ENCODE assay signal across 36 mouse cellular contexts in genomic region chr5:103702527-103702926, GRCm38 (mm10). TPM values are rescaled to one million over a fixed set of nuclear protein-coding genes. Genes with fewer than 3 reads are reported as not detected.
DNase-seq lines count a peak whose midpoint lies in the region; ATAC-seq and TF ChIP-seq lines count a peak whose summit lies in the region.
"Had no signal": no experiment of that assay in that cellular context is flagged by ENCODE, and none has a peak within 500 bp of the region (broad histone marks: within the 10 kb centered on the region; RNA-seq: fewer than 3 reads in every experiment).

No protein-coding gene starts in this region.

- WGBS in liver, embryonic 15.5 days (ENCODE audit: insufficient replicate concordance) = 35% methylated on average over 6 of the region's 6 CpGs
- WGBS in liver, embryonic 11.5 days = 60% methylated on average over 6 of the region's 6 CpGs

- no peaks in the 10 kb centered on the region for H3K4me1 ChIP-seq in liver, embryonic 15.5 days (replicated peaks)
- no peaks in the 10 kb centered on the region for H3K4me1 ChIP-seq in liver, embryonic 11.5 days (replicated peaks; ENCODE audit: control insufficient read depth, insufficient read depth, low read length)
- peaks cover 12% of the 10 kb centered on the region for H3K4me1 ChIP-seq in G1E (ENCODE audit: insufficient read depth, low read depth, low read length)
- H3K4me1 ChIP-seq: lung, embryonic 15.5 days had no signal

- no peak overlapping the region for H3K4me2 ChIP-seq in liver, embryonic 15.5 days
- H3K4me2 ChIP-seq in liver, embryonic 11.5 days = no peak overlapping the region
- H3K4me2 ChIP-seq: embryonic facial prominence, embryonic 12.5 days; heart, embryonic 15.5 days; hindbrain, embryonic 14.5 days; lung, embryonic 15.5 days had no signal

- H3K27me3 ChIP-seq in liver, embryonic 15.5 days = peaks cover 16% of the 10 kb centered on the region
- H3K27me3 ChIP-seq in liver, embryonic 11.5 days (replicated peaks; ENCODE audit: control insufficient read depth, insufficient read depth, low read length) = no peaks in the 10 kb centered on the region; the same call in 1 of the 2 replicates
- H3K27me3 ChIP-seq in G1E (ENCODE audit: insufficient read depth, low read length) = peaks cover 28% of the 10 kb centered on the region
- H3K27me3 ChIP-seq: embryonic facial prominence, embryonic 12.5 days; heart, embryonic 15.5 days; lung, embryonic 15.5 days had no signal

- H3K27ac ChIP-seq in liver, embryonic 15.5 days (replicated peaks) = 0 out of 2 replicates have a peak overlapping the region, but pooled peaks have one; percentile 24
- no peak overlapping the region for H3K27ac ChIP-seq in liver, embryonic 11.5 days (ENCODE audit: low read depth, low read length)
- H3K27ac ChIP-seq: embryonic facial prominence, embryonic 12.5 days; heart, embryonic 10.5 days; heart, embryonic 15.5 days; hindbrain, embryonic 14.5 days; lung, embryonic 15.5 days had no signal

- H3K9ac ChIP-seq in liver, embryonic 15.5 days = no peak overlapping the region
- H3K9ac ChIP-seq in liver, embryonic 11.5 days (ENCODE audit: low read depth, low read length) = no peak overlapping the region
- H3K9ac ChIP-seq: embryonic facial prominence, embryonic 12.5 days; heart, embryonic 15.5 days; hindbrain, embryonic 14.5 days; lung, embryonic 15.5 days had no signal

- H3K36me3 ChIP-seq in liver, embryonic 15.5 days (replicated peaks) = no peaks in the 10 kb centered on the region
- H3K36me3 ChIP-seq in liver, embryonic 11.5 days (ENCODE audit: control insufficient read depth, insufficient read depth, low read length) = no peaks in the 10 kb centered on the region
- H3K36me3 ChIP-seq in G1E (replicated peaks) = no peaks in the 10 kb centered on the region
- H3K36me3 ChIP-seq: embryonic facial prominence, embryonic 12.5 days; heart, embryonic 10.5 days; heart, embryonic 15.5 days; lung, embryonic 15.5 days had no signal

- no peaks in the 10 kb centered on the region for H3K9me3 ChIP-seq in liver, embryonic 15.5 days (replicated peaks)
- H3K9me3 ChIP-seq in liver, embryonic 11.5 days (ENCODE audit: control insufficient read depth, low read length) = no peaks in the 10 kb centered on the region
- no peaks in the 10 kb centered on the region for H3K9me3 ChIP-seq in G1E (replicated peaks)
- H3K9me3 ChIP-seq: embryonic facial prominence, embryonic 12.5 days; heart, embryonic 10.5 days; heart, embryonic 15.5 days; lung, embryonic 15.5 days had no signal

- ATAC-seq in liver, embryonic 15.5 days (ENCODE audit: insufficient read depth) = no peak
- ATAC-seq in liver, embryonic 11.5 days (replicated peaks; ENCODE audit: low FRiP score) = no peak
- peak; percentile 55; the same call in 1 of the 2 replicates for ATAC-seq in G1E (ENCODE audit: extremely low read depth, insufficient number of reproducible peaks, low FRiP score, poor library complexity, severe bottlenecking)
- ATAC-seq in hematopoietic stem cell, adult 5-6 weeks (replicated peaks in 1 of 2; ENCODE audit: insufficient read depth in 1 of 2, low FRiP score in 2 of 2, low TSS enrichment in 1 of 2, low read depth in 1 of 2, poor library complexity in 2 of 2, severe bottlenecking in 2 of 2) = peak; percentile 70 to 73; a peak in 3 of 4 replicates
- ATAC-seq in frontal cortex, adult (ENCODE audit: low TSS enrichment) = no peak
- ATAC-seq: forebrain, embryonic 14.5 days; intestine, postnatal 0 days had no signal

- no peak for TF ChIP-seq CTCF in G1E (IDR thresholded peaks at IDR 0.05; ENCODE audit: low read depth, low read length)

- DNase-seq in liver, embryonic 11.5 days (ENCODE audit: low spot score) = no peak
- no peak for DNase-seq in G1E (ENCODE audit: low spot score)
- no peak for DNase-seq in right cerebral cortex, adult 2 months (ENCODE audit: low spot score in 2 of 2)
- DNase-seq in cerebellum, adult 11 months = no peak
- DNase-seq: adrenal gland, postnatal 25 days; cerebellum, adult 9-10 months; cerebellum, postnatal 36 days; embryo, embryonic 11 days; gastrocnemius, postnatal 10 days; heart, adult 11 months; kidney, postnatal 14 days; layer of hippocampus, adult 9-11 months; liver; midbrain, embryonic 14.5 days; retina, postnatal 1 day; right cerebral cortex, postnatal 25 days; thymus, postnatal 4 days had no signal

- H3K4me3 ChIP-seq in liver, embryonic 15.5 days (replicated peaks) = no peak overlapping the region
- no peak overlapping the region for H3K4me3 ChIP-seq in liver, embryonic 11.5 days (ENCODE audit: low read depth, low read length)
- no peak overlapping the region for H3K4me3 ChIP-seq in G1E (ENCODE audit: low read depth, low read length)
- H3K4me3 ChIP-seq: embryonic facial prominence, embryonic 12.5 days; heart, embryonic 10.5 days; heart, embryonic 15.5 days; lung, embryonic 15.5 days had no signal

RNA-seq across cellular contexts. Expression of gene Aff1, which starts 10.4 kb away (rescaled TPM):
- 14.3 and 17.9 TPM in 2 replicates for polyA plus RNA-seq in liver, embryonic 15.5 days (2015; fragmentation: Nextera tagmentation; extraction: Ambion mirVana)
- polyA plus RNA-seq in liver, embryonic 11.5 days (2014; fragmentation: Nextera tagmentation; extraction: Ambion mirVana) = 19.3 and 19.7 TPM in 2 replicates
- total RNA-seq in G1E (2014; fragmentation: Nextera tagmentation) = 109 and 152 TPM in 2 replicates
- total RNA-seq in G1E (2017) = 14.0 and 16.6 TPM in 2 replicates
- polyA plus RNA-seq in G1E (2012) = 50.3 and 51.3 TPM in 2 replicates
- total RNA-seq in hematopoietic stem cell, adult 5-6 weeks (2017) = 19.7 and 39.0 TPM in 2 replicates

RNA-seq across cellular contexts. Expression of gene 1700016H13Rik, which starts 46.7 kb away (rescaled TPM):
- not detected in 2 replicates for polyA plus RNA-seq in liver, embryonic 15.5 days (2015; fragmentation: Nextera tagmentation; extraction: Ambion mirVana)
- 0.15 TPM in 1 of 2 replicates, not detected in the other for polyA plus RNA-seq in liver, embryonic 11.5 days (2014; fragmentation: Nextera tagmentation; extraction: Ambion mirVana)
- total RNA-seq in G1E (2014; fragmentation: Nextera tagmentation) (not detected in 2 replicates), G1E (2017) (not detected in 2 replicates)
- polyA plus RNA-seq in G1E (2012) = not detected in 2 replicates
- not detected in 2 replicates for total RNA-seq in hematopoietic stem cell, adult 5-6 weeks (2017)
- total RNA-seq: adrenal gland, adult 18-20 months; adrenal gland, postnatal 25 days; heart, postnatal 25 days; left cerebral cortex, adult 18-20 months; left cerebral cortex, postnatal 14 days; megakaryocyte-erythroid progenitor cell, adult 5-6 weeks; monocyte, adult 5-6 weeks had no signal
- polyA plus RNA-seq: frontal cortex, adult 2 months; heart, embryonic 10.5 days; liver, embryonic 16.5 days; neural tube, embryonic 14.5 days had no signal

Comparison
In these comparisons a context has a peak if more than half of its experiments do, and no peak if none do; other contexts are left out.
1. ATAC-seq: peak in G1E (single experiment) and hematopoietic stem cell, adult 5-6 weeks (2 of 2); none in liver, embryonic 15.5 days (single experiment), liver, embryonic 11.5 days (single experiment) and frontal cortex, adult (single experiment).